Mouse (Mus musculus) embryonic facial prominence, embryonic 11.5 days (tissue): ENCODE measurements around the gene Pgam2. TPM values are rescaled to one million over a fixed set of nuclear protein-coding genes. Genes with fewer than 3 reads are reported as not detected.
A peak's percentile ranks its signal among the peaks of the same experiment; 100 is the strongest.

Experiments used
- ATAC-seq: fragments of 200-750 bp; cut with Nextera tagmentation; replicated peaks from 2 replicates; pipeline ENCODE4 v1.8.0; 2017; ENCODE audit warnings: low read depth; ENCODE audit not compliant: insufficient number of reproducible peaks, low FRiP score, low TSS enrichment
- DNase-seq: peaks from one replicate; pipeline ENCODE4 v3.0.0-alpha.2; 2015; ENCODE audit warnings: low spot score
- H3K27ac ChIP-seq: fragments of 300-500 bp; sonication (generic); replicated peaks from 2 replicates; pipeline ENCODE4 v1.5.1; 2014; ENCODE audit warnings: mild to moderate bottlenecking, low read depth, low read length, control low read depth
- H3K27me3 ChIP-seq: fragments of 300-500 bp; sonication (generic); 2 replicates; pipeline ENCODE4 v1.6.1; 2014; ENCODE audit warnings: mild to moderate bottlenecking, low read length, moderate library complexity, mixed read lengths; ENCODE audit not compliant: control insufficient read depth, insufficient read depth
- H3K36me3 ChIP-seq: fragments of 300-500 bp; sonication (generic); replicated peaks from 2 replicates; pipeline ENCODE4 v1.6.1; 2014; ENCODE audit warnings: low read depth, mild to moderate bottlenecking, low read length, moderate library complexity, mixed read lengths; ENCODE audit not compliant: control insufficient read depth, insufficient read depth
- H3K4me1 ChIP-seq: fragments of 300-500 bp; sonication (generic); 2 replicates; pipeline ENCODE4 v1.6.1; 2014; ENCODE audit warnings: low read length, mixed read lengths; ENCODE audit not compliant: control insufficient read depth, insufficient read depth
- H3K4me2 ChIP-seq: fragments of 300-500 bp; sonication (generic); 2 replicates; pipeline ENCODE4 v1.6.1; 2014; ENCODE audit warnings: low read depth, mild to moderate bottlenecking, control low read depth, low read length, moderate library complexity
- H3K4me3 ChIP-seq: fragments of 300-500 bp; sonication (generic); 2 replicates; pipeline ENCODE4 v1.5.1; 2014; ENCODE audit warnings: low read depth, low read length, control low read depth
- H3K9ac ChIP-seq: fragments of 300-500 bp; sonication (generic); replicated peaks from 2 replicates; pipeline ENCODE4 v1.6.1; 2014; ENCODE audit warnings: mild to moderate bottlenecking, control low read depth, low read length
- H3K9me3 ChIP-seq: fragments of 300-500 bp; sonication (generic); replicated peaks from 2 replicates; pipeline ENCODE4 v1.6.1; 2016; ENCODE audit warnings: mild to moderate bottlenecking, low read length, inconsistent platforms, mixed read lengths; ENCODE audit not compliant: control insufficient read depth
- WGBS: fragments of 180-500 bp; shearing (Covaris S2); extraction: QIAGEN DNeasy Blood & Tissue Kit; methylation state at CpG from one replicate; pipeline ENCODE4 v1.1.7; 2014; 5-methylcytosine and 5-hydroxymethylcytosine counted together
- polyA plus RNA-seq: library from polyadenylated mRNA; unstranded; fragments of >200 nt; fragmentation: Nextera tagmentation; extraction: Ambion mirVana; gene quantifications from 2 replicates; pipeline ENCODE4 v1.2.1, GENCODE M21; 2014

Gene Pgam2
- polyA plus RNA-seq, 1 experiment from 2014 or later, result 10.6 TPM

DNA sequence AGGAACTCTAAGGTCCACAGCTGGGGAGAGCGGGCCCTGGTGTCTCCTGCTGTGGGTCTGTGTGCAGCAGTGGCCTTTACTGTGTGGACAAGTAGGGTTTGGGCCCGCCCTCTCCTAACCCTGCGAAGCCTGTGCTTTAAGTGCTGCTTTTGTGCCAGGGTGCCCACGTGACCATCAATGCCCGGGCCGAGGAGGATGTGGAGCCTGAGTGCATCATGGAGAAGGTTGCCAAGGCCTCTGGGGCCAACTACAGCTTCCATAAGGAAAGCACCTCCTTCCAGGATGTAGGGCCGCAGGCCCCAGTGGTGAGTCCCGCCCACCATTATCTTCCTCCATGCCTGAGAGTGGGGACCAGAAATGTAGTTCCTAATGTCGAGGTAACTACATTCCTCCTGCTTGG lies 8.2 kb downstream of the Pgam2 start:
- H3K4me2 ChIP-seq, result no peak overlapping the region
- no peaks in the 10 kb centered on the region for H3K4me1 ChIP-seq
- ATAC-seq, result no peak
- no peak for DNase-seq
- no peak overlapping the region for H3K9ac ChIP-seq
- H3K9me3 ChIP-seq, result no peaks in the 10 kb centered on the region
- H3K27me3 ChIP-seq, result no peaks in the 10 kb centered on the region
- H3K27ac ChIP-seq, result no peak overlapping the region
- H3K4me3 ChIP-seq, result no peak overlapping the region
- peaks cover 32% of the 10 kb centered on the region for H3K36me3 ChIP-seq
- WGBS, result 92% methylated on average over 9 of the region's 9 CpGs

DNA sequence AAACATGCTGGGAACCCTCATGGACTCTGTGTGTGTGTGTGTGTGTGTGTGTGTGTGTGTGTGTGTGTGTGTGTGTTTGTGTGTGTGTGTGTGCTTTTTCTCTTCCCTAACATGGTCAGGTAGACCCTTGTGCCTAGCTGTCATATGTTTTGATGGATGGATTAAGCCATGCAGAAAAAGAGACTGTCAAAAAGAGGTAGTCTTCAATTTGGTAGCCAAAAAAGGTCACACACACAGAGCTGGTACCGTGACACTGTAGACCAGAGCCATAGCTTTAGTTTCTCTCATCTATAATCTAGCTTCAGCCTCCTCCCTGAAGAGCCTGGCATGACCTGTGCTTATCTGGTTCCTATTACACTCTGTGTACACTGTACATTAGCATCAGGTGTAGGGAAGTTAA lies 13.1 kb downstream of the Pgam2 start:
- H3K4me1 ChIP-seq, result 0 out of 2 replicates have a peak, but pooled peaks cover 7% of the 10 kb centered on the region
- no peaks in the 10 kb centered on the region for H3K27me3 ChIP-seq
- no peak for DNase-seq
- no peak overlapping the region for H3K4me3 ChIP-seq
- H3K9ac ChIP-seq, result no peak overlapping the region
- H3K36me3 ChIP-seq, result peaks cover 5% of the 10 kb centered on the region; the same call in 1 of the 2 replicates
- no peak overlapping the region for H3K4me2 ChIP-seq
- no peaks in the 10 kb centered on the region for H3K9me3 ChIP-seq
- no peak for ATAC-seq
- H3K27ac ChIP-seq, result no peak overlapping the region
- WGBS, result 92% methylated on average over 1 of the region's 1 CpGs

DNA sequence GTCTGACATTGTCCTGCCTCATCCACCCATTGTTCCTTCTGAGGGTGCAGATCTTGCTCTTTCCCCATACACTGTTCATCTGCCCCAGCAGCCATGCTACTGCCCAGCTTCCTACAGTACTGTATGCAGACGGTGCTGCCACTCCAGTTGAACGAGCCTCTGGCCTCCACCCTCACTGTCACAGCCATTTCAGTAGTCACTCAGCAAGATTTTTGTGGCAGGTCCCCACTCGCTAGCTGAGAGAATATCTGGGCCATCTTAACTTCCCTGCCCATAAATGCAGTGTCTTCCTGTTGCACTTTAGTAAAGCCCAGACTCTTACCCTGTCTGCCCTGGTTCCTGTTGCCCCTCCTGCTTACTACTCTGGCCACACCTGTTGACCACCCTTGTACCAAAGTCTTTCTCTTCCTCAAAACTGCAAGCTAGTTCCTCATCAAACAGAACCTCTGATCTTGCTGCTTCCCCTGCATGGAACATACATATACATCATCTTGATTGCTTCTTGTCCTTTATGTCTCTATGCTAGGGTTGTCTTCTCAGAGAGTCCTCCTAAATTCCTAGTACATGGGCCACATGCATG lies 13.7 kb downstream of the Pgam2 start:
- Histone ChIP-seq H3K9me3 (no peaks in the 10 kb centered on the region), H3K27me3 (no peaks in the 10 kb centered on the region), H3K27ac (no peak overlapping the region), H3K9ac (peak overlapping the region; percentile 83; the same call in 1 of the 2 replicates), H3K4me1 (0 out of 2 replicates have a peak, but pooled peaks cover 7% of the 10 kb centered on the region), H3K4me3 (no peak overlapping the region), H3K36me3 (peaks cover 5% of the 10 kb centered on the region; the same call in 1 of the 2 replicates), H3K4me2 (peak overlapping the region; percentile 82; the same call in 1 of the 2 replicates)
- no peak; the same call in 1 of the 2 replicates for ATAC-seq
- DNase-seq, result no peak
- WGBS, result 87% methylated on average over 3 of the region's 3 CpGs

DNA sequence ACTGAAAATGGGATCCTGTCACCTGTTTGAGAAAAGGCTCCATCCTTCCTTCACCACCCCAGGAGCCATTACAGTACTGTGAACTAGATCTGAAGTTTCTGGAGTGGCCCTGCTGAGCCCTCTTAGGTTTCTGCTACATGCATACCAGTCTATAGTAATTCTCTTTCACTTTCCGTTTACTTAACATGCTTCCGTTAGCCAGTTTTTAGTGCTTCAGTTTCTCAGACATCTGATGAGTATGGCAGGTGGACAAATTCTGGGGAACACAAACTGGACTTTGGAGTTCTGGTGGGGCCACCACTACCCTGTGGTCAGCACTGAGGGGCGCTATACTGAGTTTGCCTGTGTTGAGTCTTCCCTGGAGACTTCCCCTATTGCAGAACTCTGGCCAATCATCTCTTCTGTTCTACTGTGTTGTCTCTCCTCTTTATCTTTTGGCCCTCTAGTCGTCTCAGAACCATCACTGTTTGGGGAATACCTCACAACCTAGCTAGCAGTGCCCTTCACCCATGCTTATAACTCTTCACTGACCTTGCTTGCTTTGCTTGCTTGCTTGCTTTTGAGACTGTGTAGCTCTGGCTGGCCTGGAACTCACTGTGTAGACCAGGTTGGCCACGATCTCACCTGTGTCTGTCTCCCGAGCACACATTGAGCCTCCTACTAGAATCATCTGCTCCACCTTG lies 14.3 kb downstream of the Pgam2 start:
- H3K27me3 ChIP-seq, result no peaks in the 10 kb centered on the region
- no peak overlapping the region for H3K27ac ChIP-seq
- WGBS, result 74% methylated on average over 6 of the region's 6 CpGs
- DNase-seq (no peak), ATAC-seq (peak; percentile 9; the same call in 1 of the 2 replicates)
- H3K9ac ChIP-seq, result peak overlapping the region; percentile 83
- H3K4me3 ChIP-seq, result peak overlapping the region; percentile 88
- H3K36me3 ChIP-seq, result peaks cover 5% of the 10 kb centered on the region; the same call in 1 of the 2 replicates
- peak overlapping the region; percentile 82 for H3K4me2 ChIP-seq
- 0 out of 2 replicates have a peak, but pooled peaks cover 7% of the 10 kb centered on the region for H3K4me1 ChIP-seq
- H3K9me3 ChIP-seq, result no peaks in the 10 kb centered on the region

DNA sequence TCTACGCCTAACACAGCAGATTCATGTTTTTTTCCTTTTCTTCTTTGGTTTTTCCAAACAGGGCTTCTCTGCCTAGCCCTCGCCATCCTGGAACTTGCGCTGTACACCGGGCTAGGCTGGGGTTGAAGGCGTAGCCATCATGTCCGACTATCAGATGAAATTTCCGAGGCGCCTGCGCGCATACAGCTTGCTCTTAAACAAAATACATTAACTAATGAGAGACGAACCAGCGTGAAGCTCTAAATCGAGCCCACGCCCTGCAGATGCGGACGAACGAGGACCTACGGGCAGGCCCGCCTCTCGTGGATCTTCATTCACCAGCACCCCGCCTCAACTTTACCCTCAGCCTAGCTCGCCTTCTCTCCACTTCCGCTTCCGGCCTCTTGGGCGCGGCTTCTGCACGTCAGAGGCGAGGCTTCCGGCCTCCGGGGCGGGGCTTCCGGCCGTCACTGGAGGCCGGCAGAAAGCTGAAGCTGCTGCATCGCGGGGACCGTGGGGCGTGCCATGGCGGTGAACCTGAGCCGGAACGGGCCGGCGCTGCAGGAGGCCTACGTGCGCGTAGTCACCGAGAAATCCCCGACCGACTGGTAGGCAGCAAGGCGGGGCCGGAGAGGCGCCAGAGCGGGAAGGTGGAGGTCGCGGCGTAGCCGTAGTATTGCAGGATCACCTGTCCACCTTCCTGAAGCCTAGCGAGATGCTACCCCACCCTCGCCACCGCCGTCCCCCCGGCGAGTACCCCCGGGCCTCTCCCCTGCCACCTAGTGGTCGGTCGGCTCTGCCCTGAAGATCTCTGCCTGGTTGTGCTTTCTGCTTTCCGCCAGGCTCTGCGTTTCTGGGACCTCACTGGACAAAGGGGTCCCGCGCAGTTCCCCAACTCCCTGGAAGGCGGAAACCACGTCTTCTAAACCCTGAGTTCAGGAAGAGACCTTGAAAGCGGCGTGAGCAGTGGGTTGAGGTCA lies 15.2 kb downstream of the Pgam2 start, which contains the start of gene Dbnl:
TSS of gene Dbnl (plus strand) at position 433 of the 959 bp plus-strand sequence.
- peak within 1 kb of the TSS; percentile 83 for H3K9ac ChIP-seq
- H3K27me3 ChIP-seq, result no peaks in the 10 kb centered on the region
- no peaks in the 10 kb centered on the region for H3K9me3 ChIP-seq
- peak within 1 kb of the TSS; percentile 82 for H3K4me2 ChIP-seq
- under 1% methylated on average over 74 of the region's 74 CpGs for WGBS
- peak within 1 kb of the TSS; percentile 65 for H3K27ac ChIP-seq
- 0 out of 2 replicates have a peak, but pooled peaks cover 7% of the 10 kb centered on the region for H3K4me1 ChIP-seq
- peak within 1 kb of the TSS; percentile 88 for H3K4me3 ChIP-seq
- DNase-seq, result peak; percentile 98
- peaks cover 3% of the 10 kb centered on the region; the same call in 1 of the 2 replicates for H3K36me3 ChIP-seq
- peak; percentile 94 for ATAC-seq

DNA sequence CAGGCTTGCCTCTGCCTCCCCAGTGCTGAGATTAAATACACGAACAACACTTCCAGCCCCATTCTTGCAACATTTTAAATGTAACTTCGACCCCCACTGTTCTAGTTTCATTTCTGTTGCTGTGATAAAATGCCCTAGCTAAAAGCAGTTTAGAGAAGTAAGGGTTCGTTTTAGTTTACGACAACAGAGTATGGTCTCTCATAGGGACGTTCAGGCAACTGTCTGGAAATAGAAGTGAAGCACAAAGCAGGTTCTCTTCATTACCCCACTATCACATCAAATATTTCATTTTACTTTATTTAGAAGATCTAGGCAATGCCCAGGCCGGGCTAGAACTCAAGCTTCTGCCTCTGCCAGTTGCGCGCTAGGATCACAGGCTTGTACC lies 15.9 kb downstream of the Pgam2 start:
- 39% methylated on average over 8 of the region's 8 CpGs for WGBS
- Histone ChIP-seq H3K36me3 (peaks cover 2% of the 10 kb centered on the region; the same call in 1 of the 2 replicates), H3K27me3 (no peaks in the 10 kb centered on the region), H3K9ac (peak overlapping the region; percentile 83), H3K4me1 (0 out of 2 replicates have a peak, but pooled peaks cover 7% of the 10 kb centered on the region), H3K9me3 (no peaks in the 10 kb centered on the region), H3K27ac (no peak overlapping the region), H3K4me3 (peak overlapping the region; percentile 88), H3K4me2 (peak overlapping the region; percentile 82)
- DNase-seq (no peak), ATAC-seq (no peak)

DNA sequence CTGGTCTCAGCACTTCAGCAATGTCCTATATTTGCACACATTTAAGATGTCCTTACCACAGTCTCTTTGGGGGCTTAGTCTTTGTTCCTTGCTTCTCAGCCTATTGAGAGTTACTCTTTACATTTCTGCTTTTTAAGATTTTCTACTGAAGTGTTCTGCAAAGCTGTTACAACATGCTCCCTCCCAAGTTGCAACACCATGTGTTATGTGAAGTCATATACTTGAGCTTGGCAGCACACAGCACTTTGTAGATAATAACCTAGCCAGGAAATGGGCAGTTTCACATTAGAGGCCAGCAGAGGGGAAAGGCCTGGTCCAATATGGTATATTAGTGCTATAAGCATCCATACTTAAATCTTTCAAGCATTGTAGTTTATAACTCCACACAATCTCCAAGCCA lies 17.8 kb downstream of the Pgam2 start:
- H3K27ac ChIP-seq, result no peak overlapping the region
- no peaks in the 10 kb centered on the region for H3K9me3 ChIP-seq
- no peaks in the 10 kb centered on the region for H3K36me3 ChIP-seq
- no peak overlapping the region for H3K4me2 ChIP-seq
- no peaks in the 10 kb centered on the region for H3K27me3 ChIP-seq
- ATAC-seq, result no peak
- no peak for DNase-seq
- H3K9ac ChIP-seq, result no peak overlapping the region
- H3K4me1 ChIP-seq, result 0 out of 2 replicates have a peak, but pooled peaks cover 7% of the 10 kb centered on the region
- no peak overlapping the region for H3K4me3 ChIP-seq
